Mouse (Mus musculus) induced T-regulatory cell, adult 2 months (primary cell): ENCODE results near the gene Ccdc146.

Experiments used
- DNase-seq: peaks from one replicate; pipeline ENCODE4 v3.0.0-alpha.2; 2012; ENCODE audit warnings: low read depth

Gene Ccdc146

DNA sequence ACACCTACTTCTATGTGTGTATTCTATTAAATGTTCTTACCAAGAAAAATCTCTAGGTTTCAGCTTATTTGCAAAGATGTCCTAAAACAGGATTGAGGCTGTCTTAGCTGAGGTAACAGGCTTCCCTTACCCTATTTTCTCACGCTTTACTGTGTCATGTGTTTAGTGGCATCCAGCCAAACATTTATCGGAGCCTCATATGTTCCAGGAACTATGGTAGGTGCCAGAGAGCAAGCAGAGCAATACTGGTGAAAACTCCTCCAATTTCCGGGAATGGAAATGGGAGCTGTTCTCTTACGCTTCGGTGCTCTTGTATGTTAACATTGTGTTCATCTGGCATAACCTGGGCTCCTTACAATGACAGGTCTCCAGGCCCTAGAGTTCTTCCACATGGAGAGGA lies 92.8 kb downstream of the Ccdc146 start:
- DNase-seq: no peak

DNA sequence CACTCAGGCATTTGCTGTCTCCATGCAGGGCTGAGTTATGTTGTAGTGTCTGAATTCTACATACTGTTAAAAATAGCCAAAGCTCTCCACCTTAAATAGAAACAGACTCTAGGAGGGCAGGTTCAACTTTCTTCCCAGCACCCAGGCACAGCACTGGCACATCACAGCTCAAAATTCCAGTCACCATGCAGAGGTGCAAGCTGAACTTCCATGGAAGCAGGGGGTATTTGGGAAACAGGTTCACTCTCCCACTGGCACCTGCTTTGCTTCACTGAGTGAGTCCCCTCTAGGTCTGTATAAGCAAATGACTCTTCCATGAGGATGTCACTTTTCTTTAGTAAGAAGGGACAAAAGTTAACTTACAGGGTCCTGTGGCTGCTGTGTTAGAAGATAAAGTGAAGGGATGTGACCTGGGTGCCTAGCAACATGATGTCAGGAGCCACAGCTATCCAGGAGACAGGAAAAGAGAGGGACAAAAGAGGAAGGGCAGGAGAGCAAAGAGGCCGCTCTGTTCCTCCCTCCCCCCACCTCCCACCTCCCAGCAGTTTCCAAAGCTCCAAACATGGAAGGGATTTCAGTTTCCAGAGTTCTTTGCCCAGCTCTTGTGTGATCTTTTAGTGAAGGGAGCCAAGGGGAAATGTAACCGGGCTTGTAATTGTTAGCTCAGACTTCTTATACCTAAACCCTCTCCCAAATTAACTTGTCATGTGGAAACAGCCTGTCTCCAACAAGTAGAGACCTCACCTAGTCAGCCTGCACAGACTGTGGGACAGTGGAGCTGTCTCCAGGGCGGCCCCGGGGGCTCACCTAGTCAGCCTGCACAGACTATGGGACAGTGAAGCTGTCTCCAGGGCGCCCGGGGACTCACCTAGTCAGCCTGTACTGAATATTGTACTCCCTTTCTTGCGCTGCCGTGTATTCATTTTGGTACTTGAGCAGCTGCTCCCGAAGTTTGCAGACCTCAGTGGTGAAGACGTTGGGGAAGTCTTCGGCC lies 94.5 kb downstream of the Ccdc146 start:
- no peak for DNase-seq

DNA sequence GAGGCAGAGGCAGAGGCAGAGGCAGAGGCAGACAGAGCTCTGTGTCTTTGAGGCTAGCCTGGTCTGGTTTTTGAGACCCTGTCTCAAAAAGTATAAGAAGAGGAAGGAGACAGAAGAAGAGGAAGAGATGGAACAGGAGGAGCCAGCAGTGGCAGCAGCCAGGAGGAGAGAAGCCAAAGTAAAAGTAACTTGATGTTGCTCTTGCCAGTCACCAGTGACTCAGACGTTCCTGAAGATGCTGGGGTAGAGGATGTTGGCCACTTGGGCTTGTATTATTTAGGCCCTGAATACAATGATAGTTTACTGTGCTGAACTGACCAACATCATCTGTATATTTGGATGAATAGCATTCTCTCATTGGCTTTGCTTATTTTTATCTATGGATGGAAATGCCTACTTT lies 95.9 kb downstream of the Ccdc146 start:
- DNase-seq: no peak

DNA sequence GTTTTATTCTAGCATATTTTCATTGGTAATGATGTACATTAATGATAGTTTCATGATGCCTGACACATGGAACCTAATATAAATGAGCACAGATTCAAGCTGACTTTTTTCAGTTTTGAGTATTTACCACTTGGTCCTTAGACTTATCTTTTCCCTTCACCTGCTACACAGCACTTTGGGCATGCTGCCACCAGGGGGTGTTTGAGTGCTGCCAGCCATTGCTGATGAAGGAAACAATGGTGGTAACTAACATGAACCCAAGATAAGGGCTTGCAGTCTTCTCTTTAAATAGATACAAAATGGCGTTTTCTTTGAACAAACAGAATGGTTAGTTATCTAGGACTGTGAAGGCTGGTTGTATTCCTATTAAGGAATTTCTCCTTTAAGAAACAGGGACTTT lies 98.0 kb downstream of the Ccdc146 start:
- peak; percentile 90 for DNase-seq

DNA sequence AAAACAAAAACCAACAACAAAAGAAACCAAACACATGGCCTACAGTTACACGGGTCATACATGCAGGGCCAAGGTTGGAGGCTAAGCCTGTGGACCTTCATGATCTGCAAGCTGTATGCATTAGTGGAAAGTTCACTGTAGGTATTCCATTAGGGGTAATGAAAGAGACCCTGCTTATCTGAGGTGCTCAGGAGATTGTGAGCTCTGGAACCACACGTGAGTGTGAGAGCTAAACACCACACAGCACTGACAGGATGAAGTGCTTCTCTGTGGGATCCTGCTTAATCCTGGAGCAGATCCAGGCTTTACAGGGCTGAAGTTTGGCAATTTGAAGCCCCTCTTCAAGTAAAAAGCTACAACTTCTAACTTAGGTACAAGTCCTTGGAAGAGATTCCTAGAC lies 104.3 kb downstream of the Ccdc146 start:
- no peak for DNase-seq

DNA sequence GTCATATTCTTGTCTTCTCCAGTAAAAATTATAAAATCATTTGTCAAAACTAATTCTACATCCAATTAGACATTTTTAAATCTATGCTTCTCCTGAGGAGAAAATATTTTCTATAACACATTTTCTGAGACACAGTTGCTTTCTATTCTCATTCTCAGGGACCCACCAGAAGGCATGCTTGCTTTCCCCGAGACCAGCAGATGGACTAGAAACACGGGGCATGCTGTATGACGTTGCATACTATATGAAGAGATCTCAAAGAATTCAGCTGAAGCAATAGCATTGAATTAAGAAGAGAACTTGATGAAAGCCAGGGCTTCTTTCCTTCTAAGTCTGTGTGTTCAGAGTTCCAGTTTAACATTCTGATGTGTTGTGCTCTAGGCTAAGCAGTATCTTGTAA lies 109.8 kb downstream of the Ccdc146 start:
- DNase-seq: no peak

DNA sequence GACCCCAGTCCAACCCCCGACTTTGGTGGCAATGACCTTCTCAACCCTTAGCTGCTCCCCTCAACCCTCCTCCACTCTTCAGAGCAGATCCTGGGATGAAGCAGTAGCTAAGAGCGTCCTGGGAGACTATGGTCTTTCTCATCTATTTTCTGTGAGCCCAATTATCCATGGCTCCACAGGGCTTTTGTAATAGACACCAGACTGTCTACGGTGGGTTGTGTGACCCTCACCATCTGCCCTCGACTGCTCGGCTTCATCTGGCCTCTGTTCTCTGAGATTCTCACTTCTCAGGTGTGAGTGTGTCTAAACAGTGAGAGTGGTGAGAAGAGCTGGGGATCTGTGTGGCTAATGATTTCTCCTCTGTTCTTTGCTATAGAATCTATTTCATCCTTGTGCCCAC lies 117.3 kb downstream of the Ccdc146 start:
- no peak for DNase-seq

DNA sequence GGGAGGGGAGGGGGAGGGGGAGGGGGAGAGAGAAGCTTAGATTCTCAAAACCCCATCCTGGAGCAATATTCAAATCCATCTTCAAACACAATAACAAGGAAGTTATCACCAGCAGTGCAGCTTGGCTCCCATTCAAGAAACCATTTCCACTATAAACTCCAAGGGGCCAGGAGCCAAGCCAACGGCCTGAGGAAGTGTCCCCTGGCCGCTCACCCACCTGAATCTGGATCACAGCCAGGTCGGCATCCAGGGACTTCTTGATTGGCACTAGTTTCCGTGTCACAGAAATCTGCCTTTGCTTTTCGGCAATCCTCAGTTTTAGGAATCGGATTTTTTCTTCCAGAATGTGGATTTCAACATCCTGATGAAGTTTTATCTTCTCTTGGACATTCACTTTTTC lies 123.5 kb downstream of the Ccdc146 start:
- no peak for DNase-seq

DNA sequence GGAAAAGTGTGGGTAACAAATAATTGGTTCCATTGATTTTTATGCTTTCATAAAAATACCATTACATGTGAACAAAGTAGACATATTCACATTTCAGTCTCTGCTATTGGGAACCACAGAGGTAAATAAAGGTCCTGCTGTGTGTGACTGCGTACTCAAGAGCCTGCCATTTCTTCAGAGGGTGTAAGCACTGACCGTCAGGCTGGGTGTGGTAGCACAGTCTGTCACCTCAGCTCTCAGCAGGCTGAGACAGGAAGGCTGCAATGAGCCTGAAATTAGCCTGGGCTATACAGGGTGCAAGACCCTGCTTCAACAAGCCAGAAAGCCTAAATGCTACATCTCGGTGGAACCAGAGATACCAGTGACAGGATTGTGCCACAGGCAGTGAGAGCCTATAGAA lies 124.4 kb downstream of the Ccdc146 start:
- no peak for DNase-seq

DNA sequence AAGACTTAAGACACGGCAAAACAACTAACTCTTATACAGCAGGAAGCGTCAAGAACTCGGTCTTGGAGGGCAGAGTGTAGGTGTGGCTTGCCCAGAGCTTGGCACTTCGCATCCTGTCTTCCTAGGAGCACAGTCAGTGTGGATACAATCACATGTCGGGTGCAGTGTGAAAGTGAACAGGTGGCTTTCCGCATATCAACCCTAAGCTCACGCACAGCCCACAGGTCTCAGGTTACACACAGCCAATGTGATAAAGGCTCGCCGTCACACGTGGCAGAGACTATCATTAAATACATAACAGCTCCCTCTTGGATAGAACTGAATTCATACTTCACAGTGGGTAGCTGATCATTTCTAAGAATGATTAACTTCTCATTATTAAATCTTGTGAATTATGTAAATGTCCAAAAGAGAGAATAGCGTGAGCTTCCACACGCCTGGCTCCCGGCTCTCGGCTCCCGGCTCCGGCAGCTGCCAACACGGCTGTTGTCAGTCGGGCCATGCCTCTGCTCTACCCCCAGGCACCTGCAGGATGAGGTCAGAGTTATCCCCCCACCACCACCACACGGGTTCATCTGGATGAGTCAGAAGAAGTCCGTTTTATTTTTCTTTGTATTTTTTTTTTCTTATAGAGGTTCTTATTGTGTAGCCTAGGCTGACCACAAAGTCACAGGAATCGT lies 125.3 kb downstream of the Ccdc146 start:
- no peak for DNase-seq

DNA sequence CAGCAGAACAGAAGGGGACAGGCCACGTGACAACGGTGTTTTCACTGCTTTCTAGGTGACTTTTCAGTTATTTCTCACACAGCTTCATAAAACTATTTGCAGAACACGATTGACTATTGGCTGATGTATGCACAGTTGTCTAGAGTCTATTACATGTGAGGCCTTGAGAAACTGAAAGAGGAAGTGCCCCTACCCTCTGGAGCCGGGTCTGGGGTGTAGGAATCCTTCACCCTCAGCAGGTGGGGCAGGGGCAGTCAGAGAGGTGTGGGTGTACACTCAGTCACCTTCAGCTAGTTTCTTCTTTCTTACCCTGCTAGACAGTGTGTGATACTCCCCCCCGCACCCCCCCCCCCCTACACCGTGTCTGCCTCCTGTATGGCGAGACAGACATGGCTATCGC lies 128.8 kb downstream of the Ccdc146 start:
- DNase-seq: no peak

DNA sequence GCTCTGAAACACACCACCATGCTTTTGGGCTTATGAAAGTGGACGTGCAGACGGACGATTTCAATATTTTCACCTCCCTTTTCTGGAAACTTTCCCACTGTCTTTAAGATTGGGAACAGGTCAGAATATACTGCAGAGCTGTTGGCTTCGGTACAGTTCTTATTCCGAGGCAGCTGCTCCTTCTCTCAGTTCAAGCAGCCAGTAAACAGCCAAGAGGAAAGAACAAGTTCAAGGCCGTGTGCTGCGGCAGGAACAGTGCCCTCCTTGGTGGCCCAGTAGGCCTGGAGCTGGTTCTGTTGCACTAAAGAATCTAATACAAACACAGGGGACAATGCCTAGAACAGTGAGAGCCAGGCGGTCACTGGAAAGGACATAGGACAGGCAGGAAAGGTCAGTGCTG lies 133.9 kb downstream of the Ccdc146 start:
- no peak for DNase-seq

DNA sequence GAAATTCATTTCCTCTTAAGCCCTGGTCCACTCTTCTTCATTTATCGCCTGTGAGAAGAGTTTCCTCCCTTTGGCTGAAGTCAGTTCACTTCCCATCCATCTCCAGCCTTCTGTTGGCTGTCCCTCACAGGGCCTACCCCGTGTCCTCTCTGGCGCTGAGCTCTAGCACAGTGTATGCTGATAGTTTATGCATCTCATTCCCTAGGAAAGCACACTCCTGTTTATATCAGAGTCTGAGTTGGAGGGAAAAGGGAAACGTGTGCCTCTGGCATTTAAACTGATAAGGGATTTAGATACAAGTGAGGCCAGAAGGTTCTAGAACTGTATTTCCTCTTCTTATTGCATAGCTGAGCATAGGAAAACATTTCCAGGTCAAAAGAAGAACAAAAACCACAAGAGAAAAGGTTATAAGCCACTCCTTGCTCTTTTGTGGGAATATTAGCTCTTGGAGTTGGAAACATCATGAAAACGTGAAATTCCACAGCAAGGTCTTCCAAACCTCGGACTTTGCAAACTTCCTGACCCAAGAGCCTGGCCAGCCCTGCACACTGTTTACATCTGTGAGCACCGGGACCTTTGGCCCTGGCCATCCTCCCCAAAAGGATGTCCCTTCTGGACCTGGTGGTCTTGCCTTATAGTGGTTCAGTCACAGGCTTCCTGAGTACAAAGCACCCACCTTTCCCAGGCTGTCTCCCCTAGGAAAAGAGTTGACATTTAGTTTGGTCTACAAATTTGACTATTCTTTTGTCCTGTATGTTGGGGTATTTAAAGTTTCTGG lies 135.6 kb downstream of the Ccdc146 start:
- no peak for DNase-seq

DNA sequence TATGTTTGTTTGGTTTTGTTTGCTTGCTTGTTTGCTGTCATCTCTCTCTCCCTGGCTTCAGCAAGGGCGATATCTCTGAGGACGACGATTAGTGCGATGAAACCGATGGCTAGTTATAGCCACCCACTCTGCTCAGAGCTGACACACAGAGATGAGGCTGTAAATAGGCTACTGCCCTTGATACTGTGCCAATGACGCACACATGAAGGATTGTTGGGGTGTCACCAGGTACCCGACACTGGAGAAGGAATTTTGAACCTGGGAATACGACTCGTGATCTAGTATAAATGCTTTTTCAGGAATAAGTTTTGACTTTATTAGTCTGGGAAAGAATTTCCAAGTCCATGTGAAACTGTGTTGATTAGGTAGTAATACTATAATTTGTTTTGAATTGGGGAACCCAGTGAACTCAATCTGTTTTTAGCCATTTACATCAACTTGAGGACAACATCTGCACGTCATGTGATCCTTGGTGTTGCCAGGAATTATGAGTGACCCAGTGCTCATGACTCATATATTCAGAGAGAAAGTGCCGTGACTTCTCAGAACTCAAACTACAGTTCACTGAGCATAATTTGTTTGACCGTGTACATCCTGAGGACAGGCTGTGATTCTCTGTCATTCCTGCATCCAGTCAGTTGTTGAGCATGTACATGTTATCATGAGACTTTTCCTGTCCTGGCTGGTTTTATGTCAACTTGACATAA lies 141.0 kb downstream of the Ccdc146 start:
- no peak for DNase-seq

DNA sequence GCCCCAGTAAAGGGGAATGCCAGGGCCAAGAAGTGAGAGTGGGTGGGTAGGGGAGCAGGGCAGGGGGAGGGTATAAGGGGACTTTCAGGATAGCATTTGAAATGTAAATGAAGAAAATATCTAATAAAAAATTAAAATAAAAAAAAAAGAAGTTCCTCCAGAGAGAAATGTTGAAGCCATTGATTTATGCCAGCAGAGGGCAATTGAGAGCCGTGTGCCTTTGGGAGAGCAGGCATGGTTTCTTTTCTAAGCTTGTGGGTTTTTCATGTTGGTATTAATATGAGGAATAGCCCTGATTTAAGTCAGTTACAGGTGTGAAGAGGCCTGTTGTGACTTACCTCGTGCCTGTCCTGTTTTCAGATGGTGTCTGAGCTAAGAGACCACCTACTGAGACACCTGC lies 146.8 kb downstream of the Ccdc146 start:
- peak; percentile 23 for DNase-seq

DNA sequence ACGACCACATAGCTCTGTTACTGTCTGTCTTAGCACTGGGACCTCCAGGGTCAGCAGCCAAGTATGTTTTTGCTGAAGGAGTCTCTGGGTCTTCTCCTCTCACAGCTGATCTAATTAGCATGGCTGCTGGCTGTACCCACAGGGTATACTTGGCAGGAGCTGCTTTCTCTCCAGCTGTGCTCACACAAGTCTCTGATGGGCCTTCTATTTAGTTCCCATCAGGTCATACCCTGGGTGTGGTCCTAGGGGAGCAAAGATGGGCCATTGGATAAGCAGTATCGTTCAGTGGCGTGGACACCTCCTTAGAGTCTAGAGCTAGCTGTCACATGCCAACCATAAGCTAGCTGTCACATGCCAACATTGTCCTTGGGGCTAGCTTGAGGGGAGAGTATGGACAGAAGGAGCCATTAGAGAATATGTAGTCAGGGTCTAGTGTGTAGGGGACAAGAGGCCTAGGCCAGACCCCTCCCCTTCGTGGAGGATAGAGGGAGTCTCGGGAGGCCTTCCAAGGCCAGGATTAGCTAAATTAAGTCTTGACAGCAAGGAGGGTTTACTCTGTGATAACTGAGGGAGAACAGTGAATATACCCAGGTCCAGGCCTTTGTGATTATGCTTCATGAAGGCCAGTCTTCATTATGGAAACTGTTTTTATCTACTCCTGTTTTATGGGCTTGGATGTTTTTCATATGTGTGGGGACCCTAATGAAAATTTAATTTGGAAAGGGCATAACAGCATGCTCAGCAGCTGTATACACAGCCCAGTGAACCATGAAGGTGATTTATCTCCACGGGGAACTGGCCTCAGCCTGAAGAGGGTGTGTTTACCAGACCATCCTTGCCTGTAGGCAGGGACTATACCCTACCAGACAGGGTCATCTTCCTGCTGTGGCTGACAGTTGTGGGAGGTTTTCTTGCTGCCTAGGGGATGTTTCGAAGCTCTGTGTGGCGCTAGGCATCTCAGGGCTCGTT lies 152.8 kb downstream of the Ccdc146 start:
- no peak for DNase-seq

DNA sequence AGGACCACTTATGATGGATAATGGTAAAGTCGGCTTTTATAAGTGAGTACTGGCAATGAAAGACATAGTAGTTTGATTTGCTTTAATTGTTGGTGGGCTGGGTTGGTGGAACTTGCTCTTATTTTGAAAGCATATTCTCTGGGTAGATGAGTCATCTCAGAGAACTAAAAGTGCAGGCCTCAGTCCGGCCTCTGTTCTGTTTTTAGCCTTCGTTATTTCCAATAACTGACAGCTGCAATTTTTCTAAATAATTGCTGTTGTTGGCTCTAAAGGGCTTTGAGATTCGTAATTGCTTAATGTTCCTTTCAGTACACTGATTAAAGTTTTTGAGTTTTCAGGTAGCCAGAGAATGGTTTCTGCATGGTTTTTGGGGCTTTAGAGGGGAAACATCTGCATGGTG lies 153.7 kb downstream of the Ccdc146 start:
- no peak for DNase-seq

DNA sequence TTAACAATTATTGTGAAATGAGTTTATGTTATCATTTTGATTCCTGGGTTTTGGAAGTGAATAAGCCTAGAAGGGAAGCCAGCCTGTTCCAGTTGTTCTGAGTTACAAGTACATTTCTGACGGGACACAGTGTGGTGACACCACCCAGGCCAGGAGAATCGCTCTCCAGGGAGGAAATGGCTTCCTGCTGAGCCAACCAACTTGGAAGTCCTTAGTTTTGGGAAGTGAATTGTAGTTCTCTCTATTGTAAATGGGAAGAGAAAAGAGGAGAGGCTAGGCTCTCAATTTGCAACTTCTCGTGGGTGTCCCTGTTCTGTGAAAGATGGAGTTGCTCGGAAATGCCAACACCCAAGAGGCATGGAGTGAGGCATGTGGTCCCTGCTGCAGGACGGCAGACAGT lies 155.0 kb downstream of the Ccdc146 start:
- no peak for DNase-seq

DNA sequence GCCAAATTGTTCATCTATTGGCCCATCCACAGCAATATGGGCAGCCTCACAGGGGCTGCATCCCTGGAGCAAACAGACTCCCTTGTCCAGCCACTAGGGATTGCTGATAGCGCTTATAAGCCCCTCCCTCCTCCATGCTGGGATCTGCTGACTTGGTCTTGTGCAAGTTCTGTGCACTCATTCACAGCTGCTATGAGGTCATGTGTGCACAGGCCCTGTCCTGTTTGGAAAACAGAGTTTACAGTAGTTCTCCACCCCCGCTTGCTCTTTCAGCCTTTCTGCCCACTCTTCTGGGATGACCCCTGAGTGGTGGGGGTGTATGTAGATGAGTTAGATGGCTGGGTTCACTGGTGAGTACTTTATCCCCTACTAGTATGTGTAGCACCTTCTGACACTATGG lies 157.4 kb downstream of the Ccdc146 start:
- DNase-seq: no peak

DNA sequence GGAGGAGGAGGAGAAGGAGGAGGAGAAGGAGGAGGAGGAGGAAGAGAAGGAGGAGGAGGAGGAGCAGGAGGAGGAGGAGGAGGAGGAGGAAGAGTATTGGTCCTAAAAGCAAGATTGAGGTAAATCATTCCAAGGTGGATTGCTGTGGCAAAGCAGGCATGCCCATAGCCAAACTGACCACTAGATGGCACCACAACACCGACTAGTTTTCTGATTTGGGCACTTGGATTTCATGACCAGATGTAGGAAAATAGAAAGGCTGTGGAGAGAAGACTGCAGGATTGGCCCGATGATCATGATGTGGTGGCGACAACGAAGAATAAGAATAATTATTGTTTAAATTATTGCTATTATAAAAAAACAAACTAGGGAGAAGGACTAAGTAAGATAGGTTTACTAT lies 159.4 kb downstream of the Ccdc146 start:
- peak; percentile 86 for DNase-seq
